Mouse (Mus musculus): Measurements from ENCODE around the gene Rapgef4.

- TF ChIP-seq POLR2A (IDR thresholded peaks at IDR 0.05; ENCODE audit: borderline replicate concordance, extremely low read depth, low read depth, low read length) (no peak), CTCF (IDR thresholded peaks at IDR 0.05; ENCODE audit: insufficient read depth, low read length) (no peak)
Measured at GRCm38 (mm10) chr2:72018736-72019135, 37.7 kb downstream of the Rapgef4 start.
